Mouse (Mus musculus): ENCODE measurements around the gene Syncrip.

GRCm38 (mm10) chr9:88527956-88528355 lies 45.6 kb upstream of the Syncrip start:
- TF ChIP-seq GATA1 (IDR thresholded peaks at IDR 0.05; ENCODE audit: borderline replicate concordance, low read length) (no peak), FLI1 (IDR thresholded peaks at IDR 0.05; ENCODE audit: low read length) (no peak)

Measured in megakaryocyte, embryonic 14.5 days (primary cell).